Mouse (Mus musculus): ENCODE data around the gene Eci3.
A peak's percentile ranks its signal among the peaks of the same experiment; 100 is the strongest.
"Not testable (repeated sequence)": the region's sequence is repeated elsewhere in the genome, so short reads cannot be mapped to it uniquely, and the experiment has no call there.

Gene Eci3

DNA sequence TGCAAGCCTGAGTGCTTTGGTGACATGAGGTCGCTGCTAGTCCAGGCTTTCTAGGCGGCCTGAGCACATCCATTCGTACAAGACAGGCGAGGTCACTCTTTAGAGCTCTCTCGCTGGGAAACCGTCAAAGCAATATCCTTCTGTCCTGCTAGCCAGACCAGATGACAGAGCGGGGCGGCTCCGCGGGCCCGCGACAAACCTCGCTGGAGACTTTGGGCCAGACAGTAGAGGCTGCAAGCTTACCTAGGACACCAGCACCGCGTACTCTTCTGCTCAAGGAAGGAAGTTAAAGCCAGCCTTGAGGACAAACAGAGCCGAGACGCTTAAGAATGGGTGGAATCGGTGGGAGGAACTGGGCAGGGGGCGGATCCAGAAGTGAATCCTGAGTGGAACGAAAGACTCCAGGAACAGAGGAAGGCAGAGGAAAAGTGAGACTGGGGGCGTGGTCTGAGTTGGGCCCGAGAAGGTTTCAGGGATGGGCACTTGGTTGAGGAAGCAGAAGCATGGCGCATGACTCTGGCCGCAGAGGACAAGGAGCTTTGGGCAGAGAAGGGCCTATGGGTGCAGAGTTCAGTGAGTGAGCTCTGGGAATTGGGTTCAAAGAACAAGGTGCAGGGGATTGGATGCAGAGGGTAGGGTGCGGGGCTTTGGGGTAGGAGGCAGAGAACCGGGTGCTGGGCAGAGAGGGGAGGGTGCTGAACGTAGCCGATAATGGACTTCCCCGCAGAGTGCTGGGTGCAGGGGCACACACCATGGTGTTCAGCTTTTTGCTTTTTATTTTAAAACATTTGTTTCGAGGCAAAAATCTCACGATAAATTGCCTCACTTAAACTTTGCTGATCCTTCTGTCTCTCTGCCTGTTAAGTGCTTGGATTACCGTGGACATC lies at the start of gene Eci3:
Gene Eci3 (minus strand): TSS at position 300 of the 887 bp plus-strand sequence.
- DNase-seq (ENCODE audit: low spot score) = peak; percentile 69

GRCm38 (mm10) chr13:34995925-34996324 lies 32.3 kb upstream of the Eci3 start:
- no peak for DNase-seq (ENCODE audit: low spot score)

- peak; percentile 91 for DNase-seq (ENCODE audit: low spot score)
Measured at GRCm38 (mm10) chr13:34993983-34994811, 30.6 kb upstream of the Eci3 start.

DNA sequence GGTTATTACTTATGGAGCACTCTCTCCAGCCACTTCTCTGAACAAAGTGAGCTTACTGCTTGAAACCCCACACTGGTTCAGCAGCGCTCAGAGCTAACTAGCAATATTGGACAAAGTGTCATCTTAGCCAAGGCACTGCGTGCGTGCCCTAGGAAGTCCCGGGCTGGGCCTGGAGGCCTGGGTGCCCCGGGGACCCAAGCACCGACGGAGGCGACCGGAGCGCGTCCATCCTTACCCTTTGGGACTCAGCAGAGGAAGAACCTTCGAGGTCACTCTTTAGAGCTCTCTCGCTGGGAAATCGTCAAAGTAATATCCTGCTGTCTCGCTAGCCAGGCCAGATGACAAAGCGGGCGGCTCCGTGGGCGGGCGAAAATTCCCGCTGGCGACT lies 30.0 kb upstream of the Eci3 start:
- peak; percentile 44 for DNase-seq (ENCODE audit: low spot score)

DNA sequence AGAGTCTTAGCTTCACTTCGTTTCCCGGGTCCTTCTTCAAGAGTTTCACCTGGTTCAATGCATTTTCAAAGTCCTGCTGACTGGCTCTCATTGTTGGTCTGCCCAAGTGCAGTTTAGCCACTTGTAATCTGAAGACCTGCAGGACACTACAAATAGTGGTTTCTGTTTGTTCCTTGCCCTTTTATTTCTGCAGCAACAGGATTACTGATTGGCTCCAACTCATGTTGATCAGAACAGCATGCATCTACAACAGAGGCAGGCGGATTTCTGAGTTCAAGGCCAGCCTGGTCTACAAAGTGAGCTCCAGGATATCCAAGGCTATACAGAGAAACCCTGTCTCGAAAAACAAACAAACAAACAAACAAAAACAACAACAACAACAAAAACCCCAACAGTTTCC lies 29.5 kb upstream of the Eci3 start:
- DNase-seq (ENCODE audit: low spot score) = no peak

- no peak for DNase-seq (ENCODE audit: low spot score)
Measured at GRCm38 (mm10) chr13:34991581-34992273, 28.1 kb upstream of the Eci3 start.

DNA sequence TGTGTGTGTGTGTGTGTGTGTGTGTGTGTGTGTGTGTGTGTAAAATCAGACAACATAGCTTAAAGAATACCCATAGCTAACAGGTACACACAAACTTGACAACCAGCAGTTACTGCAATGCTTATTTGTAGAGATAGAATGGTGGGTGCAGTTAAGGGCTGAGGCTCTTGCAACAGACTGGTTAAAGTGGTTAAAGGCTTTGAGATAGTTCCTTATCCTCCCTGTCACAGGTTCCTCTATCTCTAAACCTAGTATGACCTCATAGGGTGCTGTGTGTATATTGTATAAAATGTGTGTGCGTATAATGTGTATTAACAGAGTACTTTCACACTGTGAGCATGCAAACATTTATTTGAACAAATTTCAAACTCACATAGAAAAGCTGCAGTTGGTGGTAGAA lies 19.9 kb upstream of the Eci3 start:
- not testable (repeated sequence) for DNase-seq (ENCODE audit: low spot score)

- not testable (repeated sequence) for DNase-seq (ENCODE audit: low spot score)
Measured at GRCm38 (mm10) chr13:34978635-34979034, 15.0 kb upstream of the Eci3 start.

- DNase-seq (ENCODE audit: low spot score) = no peak
Measured at GRCm38 (mm10) chr13:34977410-34977809, 13.8 kb upstream of the Eci3 start.

DNA sequence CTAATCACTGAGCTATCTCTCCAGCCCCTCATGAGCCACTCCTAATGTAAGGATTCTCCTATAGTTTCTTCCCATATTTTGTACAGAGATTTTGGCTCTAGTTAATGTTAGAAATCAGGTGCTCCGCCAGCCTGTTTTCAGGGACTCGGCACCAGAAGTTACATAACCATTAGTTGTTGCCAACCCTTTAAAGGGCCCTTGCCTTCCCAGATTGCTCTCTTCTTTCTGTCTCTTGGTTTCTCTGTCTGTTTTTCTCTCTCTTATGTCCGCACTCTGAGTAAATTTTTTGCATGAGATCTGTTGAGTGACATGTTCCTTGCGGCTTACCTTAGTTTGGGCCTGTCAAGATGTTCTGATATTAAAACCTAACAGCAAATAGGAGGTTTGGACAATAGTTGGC lies 12.5 kb upstream of the Eci3 start:
- DNase-seq (ENCODE audit: low spot score) = no peak

GRCm38 (mm10) chr13:34973770-34974169 lies 10.2 kb upstream of the Eci3 start:
- no peak for DNase-seq (ENCODE audit: low spot score)

- peak; percentile 74 for DNase-seq (ENCODE audit: low spot score)
Measured at GRCm38 (mm10) chr13:34973149-34973548, 9.5 kb upstream of the Eci3 start.

GRCm38 (mm10) chr13:34972456-34972855 lies 8.8 kb upstream of the Eci3 start:
- DNase-seq (ENCODE audit: low spot score) = not testable (repeated sequence)

DNA sequence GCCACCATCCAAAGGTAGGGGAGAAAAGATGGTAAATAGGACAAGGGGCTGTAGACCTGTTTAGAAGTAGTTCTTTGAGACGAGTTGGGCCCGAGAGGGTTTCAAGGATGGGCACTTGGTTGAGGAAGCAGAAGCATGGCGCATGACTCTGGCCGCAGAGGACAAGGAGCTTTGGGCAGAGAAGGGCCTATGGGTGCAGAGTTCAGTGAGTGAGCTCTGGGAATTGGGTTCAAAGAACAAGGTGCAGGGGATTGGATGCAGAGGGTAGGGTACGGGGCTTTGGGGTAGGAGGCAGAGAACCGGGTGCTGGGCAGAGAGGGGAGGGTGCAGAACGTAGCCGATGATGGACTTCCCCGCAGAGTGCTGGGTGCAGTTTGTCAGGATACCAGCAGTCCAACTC lies 2.0 kb upstream of the Eci3 start:
- DNase-seq (ENCODE audit: low spot score) = not testable (repeated sequence)

- no peak for DNase-seq (ENCODE audit: low spot score)
Measured at GRCm38 (mm10) chr13:34964866-34965265, 1.3 kb upstream of the Eci3 start.

GRCm38 (mm10) chr13:34964419-34964818 lies 809 bp upstream of the Eci3 start:
- DNase-seq (ENCODE audit: low spot score) = peak; percentile 6

DNA sequence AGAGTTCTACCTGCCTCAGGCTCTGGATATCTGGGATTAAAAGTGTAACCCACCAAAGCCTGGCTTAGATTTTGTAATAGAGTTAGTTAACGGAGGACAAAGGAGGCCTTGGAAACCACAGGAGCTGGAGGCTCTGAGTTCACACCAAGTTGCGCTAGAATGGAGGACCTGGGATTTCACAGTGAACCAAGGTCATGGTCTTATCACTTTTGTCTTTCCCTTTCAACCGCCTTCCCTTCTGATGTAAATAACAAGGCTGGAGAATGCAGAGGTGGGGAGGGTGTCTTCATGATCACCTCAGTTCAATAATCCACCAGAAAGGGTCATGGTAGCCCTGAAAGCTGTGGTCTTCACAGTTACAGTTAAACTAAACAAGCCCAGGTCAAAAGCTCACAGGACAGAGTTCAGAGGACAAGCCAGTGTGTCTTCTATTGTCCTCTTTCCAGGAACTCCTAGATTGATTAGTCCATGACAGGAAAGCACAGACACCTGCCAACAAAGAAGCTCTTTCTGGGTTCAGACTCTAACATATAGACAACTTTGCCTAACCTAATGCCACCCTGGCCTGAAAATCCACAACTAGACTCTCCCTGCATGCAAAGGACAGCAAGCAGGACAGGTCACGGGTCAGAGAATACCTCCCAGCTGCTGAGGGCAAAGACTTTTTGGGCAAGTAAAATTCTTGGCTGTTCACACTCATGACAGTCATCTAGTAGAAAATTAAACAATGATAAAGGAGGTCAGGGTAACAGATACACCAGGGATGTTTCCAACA lies 2.4 kb downstream of the Eci3 start:
- no peak for DNase-seq (ENCODE audit: low spot score)

DNA sequence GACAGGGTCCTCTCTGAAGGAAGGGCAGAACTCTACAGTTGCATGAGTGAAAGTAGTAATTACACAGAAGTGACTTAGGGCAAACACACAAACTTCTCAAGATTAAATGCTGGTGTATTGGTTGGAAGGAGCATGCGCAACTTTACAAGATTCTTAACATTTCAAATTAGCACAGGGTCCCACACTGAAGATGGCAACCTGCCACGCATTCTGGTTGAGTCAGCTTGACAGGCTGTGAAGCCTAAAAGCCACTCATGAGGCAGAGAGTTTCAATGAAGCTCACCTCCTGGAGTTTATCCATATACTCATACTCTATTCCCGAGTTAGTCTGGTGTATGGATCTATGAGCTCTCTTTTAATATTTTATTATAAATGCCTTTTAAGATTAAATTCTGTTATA lies 5.5 kb downstream of the Eci3 start:
- DNase-seq (ENCODE audit: low spot score) = not testable (repeated sequence)

- DNase-seq (ENCODE audit: low spot score) = no peak
Measured at GRCm38 (mm10) chr13:34956901-34957300, 6.7 kb downstream of the Eci3 start.

GRCm38 (mm10) chr13:34951437-34951836 lies 12.2 kb downstream of the Eci3 start:
- DNase-seq (ENCODE audit: low spot score) = not testable (repeated sequence)

DNA sequence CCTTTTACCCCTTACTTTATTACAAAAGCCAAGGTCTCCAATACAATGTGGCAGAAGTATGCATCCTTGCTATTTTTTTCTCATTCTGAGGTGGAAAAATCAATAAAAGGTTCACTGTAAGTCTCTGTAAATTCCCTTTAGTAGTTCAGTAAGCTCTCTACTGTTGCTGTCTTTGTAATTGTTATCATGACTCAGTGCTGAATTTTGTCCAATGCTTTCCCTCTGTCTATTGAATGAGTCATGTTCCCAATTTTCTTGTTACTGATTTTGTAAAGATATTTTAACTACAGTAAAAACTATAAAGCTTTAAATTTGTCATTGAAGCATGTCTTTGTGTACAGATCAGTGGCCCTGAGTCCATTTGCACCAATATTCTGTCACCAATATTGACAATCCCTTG lies 21.2 kb downstream of the Eci3 start:
- no peak for DNase-seq (ENCODE audit: low spot score)
